Mouse (Mus musculus) heart, embryonic 15.5 days (tissue): ENCODE measurements around the gene Islr2. TPM values are rescaled to one million over a fixed set of nuclear protein-coding genes. Genes with fewer than 3 reads are reported as not detected.

ENCODE experiments used
- ATAC-seq: fragments of 200-750 bp; cut with Nextera tagmentation; replicated peaks from 2 replicates; pipeline ENCODE4 v1.8.0; 2017; ENCODE audit warnings: low read depth, moderate TSS enrichment; ENCODE audit not compliant: insufficient number of reproducible peaks, insufficient read depth, low FRiP score
- H3K27ac ChIP-seq: fragments of 300-500 bp; sonication (generic); 2 replicates; pipeline ENCODE4 v1.5.1; 2015; ENCODE audit warnings: mild to moderate bottlenecking, inconsistent platforms
- H3K27me3 ChIP-seq: fragments of 300-500 bp; sonication (generic); 2 replicates; pipeline ENCODE4 v1.6.1; 2015; ENCODE audit warnings: inconsistent platforms
- H3K36me3 ChIP-seq: fragments of 300-500 bp; sonication (generic); 2 replicates; pipeline ENCODE4 v1.6.1; 2015; ENCODE audit warnings: mild to moderate bottlenecking, inconsistent platforms
- H3K4me1 ChIP-seq: fragments of 300-500 bp; sonication (generic); replicated peaks from 2 replicates; pipeline ENCODE4 v1.6.1; 2015; ENCODE audit warnings: inconsistent platforms
- H3K4me2 ChIP-seq: fragments of 300-500 bp; sonication (generic); 2 replicates; pipeline ENCODE4 v1.6.1; 2015; ENCODE audit warnings: inconsistent platforms, mild to moderate bottlenecking, moderate library complexity
- H3K4me3 ChIP-seq: fragments of 300-500 bp; sonication (generic); 2 replicates; pipeline ENCODE4 v1.5.1; 2015; ENCODE audit warnings: mild to moderate bottlenecking, inconsistent platforms
- H3K9ac ChIP-seq: fragments of 300-500 bp; sonication (generic); 2 replicates; pipeline ENCODE4 v1.6.1; 2015; ENCODE audit warnings: mild to moderate bottlenecking, inconsistent platforms
- H3K9me3 ChIP-seq: fragments of 300-500 bp; sonication (generic); replicated peaks from 2 replicates; pipeline ENCODE4 v1.6.1; 2016; ENCODE audit warnings: inconsistent platforms
- WGBS: fragments of 180-500 bp; shearing (Covaris S2); methylation state at CpG from one replicate; pipeline ENCODE4 v1.1.7; 2015; ENCODE audit warnings: mixed read lengths; 5-methylcytosine and 5-hydroxymethylcytosine counted together
- polyA plus RNA-seq: library from polyadenylated mRNA; unstranded; fragments of >200 nt; fragmentation: Nextera tagmentation; extraction: Ambion mirVana; gene quantifications from 2 replicates; pipeline ENCODE4 v1.2.1, GENCODE M21; 2015

Gene Islr2
- polyA plus RNA-seq, 1 experiment from 2014 or later = not detected

GRCm38 (mm10) chr9:58242696-58243095 lies 38.6 kb upstream of the Islr2 start:
- H3K27ac ChIP-seq = peak overlapping the region; percentile 38; the same call in 1 of the 2 replicates
- H3K9ac ChIP-seq = no peak overlapping the region

GRCm38 (mm10) chr9:58241780-58242485 lies 37.8 kb upstream of the Islr2 start:
- 45% methylated on average over 9 of the region's 9 CpGs for WGBS
- peak; percentile 74 for ATAC-seq

More at GRCm38 (mm10) chr9:58242696-58243095, 38.6 kb upstream of the Islr2 start:
- Histone ChIP-seq H3K9me3 (no peaks in the 10 kb centered on the region), H3K4me1 (peaks cover 52% of the 10 kb centered on the region), H3K4me3 (no peak overlapping the region), H3K27me3 (no peaks in the 10 kb centered on the region), H3K4me2 (no peak overlapping the region), H3K36me3 (no peaks in the 10 kb centered on the region)
- 69% methylated on average over 5 of the region's 5 CpGs for WGBS
- ATAC-seq = no peak

GRCm38 (mm10) chr9:58234502-58235015 lies 30.4 kb upstream of the Islr2 start:
- Histone ChIP-seq H3K4me2 (no peak overlapping the region), H3K27me3 (no peaks in the 10 kb centered on the region), H3K36me3 (peaks cover 45% of the 10 kb centered on the region), H3K9me3 (no peaks in the 10 kb centered on the region), H3K9ac (no peak overlapping the region), H3K4me1 (peaks cover 14% of the 10 kb centered on the region), H3K4me3 (no peak overlapping the region), H3K27ac (no peak overlapping the region)
- WGBS = 96% methylated on average over 28 of the region's 28 CpGs
- no peak for ATAC-seq

More at GRCm38 (mm10) chr9:58241780-58242485, 37.8 kb upstream of the Islr2 start:
- Histone ChIP-seq H3K9me3 (no peaks in the 10 kb centered on the region), H3K27me3 (no peaks in the 10 kb centered on the region), H3K36me3 (no peaks in the 10 kb centered on the region), H3K4me3 (no peak overlapping the region), H3K27ac (peak overlapping the region; percentile 38), H3K9ac (no peak overlapping the region; the same call in 1 of the 2 replicates), H3K4me1 (peaks cover 44% of the 10 kb centered on the region), H3K4me2 (no peak overlapping the region)

GRCm38 (mm10) chr9:58232374-58232773 lies 28.3 kb upstream of the Islr2 start:
- no peak overlapping the region for H3K9ac ChIP-seq
- no peaks in the 10 kb centered on the region for H3K9me3 ChIP-seq
- H3K4me2 ChIP-seq = no peak overlapping the region; the same call in 1 of the 2 replicates
- H3K36me3 ChIP-seq = peaks cover 67% of the 10 kb centered on the region
- peaks cover 14% of the 10 kb centered on the region for H3K4me1 ChIP-seq
- no peak overlapping the region for H3K4me3 ChIP-seq
- ATAC-seq = no peak
- peak overlapping the region; percentile 67 for H3K27ac ChIP-seq
- WGBS = 48% methylated on average over 5 of the region's 5 CpGs
- no peaks in the 10 kb centered on the region for H3K27me3 ChIP-seq

GRCm38 (mm10) chr9:58231746-58232145 lies 27.6 kb upstream of the Islr2 start:
- Histone ChIP-seq H3K36me3 (peaks cover 70% of the 10 kb centered on the region), H3K9ac (no peak overlapping the region), H3K4me2 (no peak overlapping the region), H3K4me1 (peaks cover 14% of the 10 kb centered on the region), H3K27ac (peak overlapping the region; percentile 67), H3K4me3 (no peak overlapping the region), H3K9me3 (no peaks in the 10 kb centered on the region), H3K27me3 (no peaks in the 10 kb centered on the region)
- 54% methylated on average over 6 of the region's 6 CpGs for WGBS
- ATAC-seq = no peak

GRCm38 (mm10) chr9:58228777-58229466 lies 24.8 kb upstream of the Islr2 start:
- ATAC-seq = no peak
- Histone ChIP-seq H3K4me3 (no peak overlapping the region), H3K27ac (no peak overlapping the region), H3K27me3 (no peaks in the 10 kb centered on the region), H3K9me3 (no peaks in the 10 kb centered on the region), H3K9ac (no peak overlapping the region), H3K4me2 (no peak overlapping the region), H3K4me1 (peaks cover 16% of the 10 kb centered on the region), H3K36me3 (peaks cover 61% of the 10 kb centered on the region)
- 93% methylated on average over 9 of the region's 9 CpGs for WGBS

GRCm38 (mm10) chr9:58225915-58226913 lies 22.1 kb upstream of the Islr2 start:
- Histone ChIP-seq H3K4me1 (0 out of 2 replicates have a peak, but pooled peaks cover 2% of the 10 kb centered on the region), H3K9me3 (no peaks in the 10 kb centered on the region), H3K4me2 (no peak overlapping the region), H3K27me3 (no peaks in the 10 kb centered on the region), H3K27ac (no peak overlapping the region), H3K9ac (no peak overlapping the region), H3K4me3 (no peak overlapping the region), H3K36me3 (peaks cover 64% of the 10 kb centered on the region)
- 55% methylated on average over 9 of the region's 9 CpGs for WGBS
- no peak for ATAC-seq

GRCm38 (mm10) chr9:58224356-58224755 lies 20.2 kb upstream of the Islr2 start:
- Histone ChIP-seq H3K9ac (no peak overlapping the region), H3K4me1 (0 out of 2 replicates have a peak, but pooled peaks cover 2% of the 10 kb centered on the region), H3K9me3 (no peaks in the 10 kb centered on the region), H3K27me3 (no peaks in the 10 kb centered on the region), H3K4me2 (no peak overlapping the region), H3K27ac (no peak overlapping the region), H3K4me3 (no peak overlapping the region), H3K36me3 (peaks cover 57% of the 10 kb centered on the region)
- WGBS = 80% methylated on average over 2 of the region's 2 CpGs
- no peak for ATAC-seq

GRCm38 (mm10) chr9:58220218-58220903 lies 16.2 kb upstream of the Islr2 start:
- H3K4me2 ChIP-seq = no peak overlapping the region
- ATAC-seq = no peak
- peaks cover 31% of the 10 kb centered on the region for H3K36me3 ChIP-seq
- no peaks in the 10 kb centered on the region for H3K9me3 ChIP-seq
- 67% methylated on average over 24 of the region's 24 CpGs for WGBS
- no peak overlapping the region for H3K9ac ChIP-seq
- H3K27ac ChIP-seq = no peak overlapping the region
- H3K4me1 ChIP-seq = 0 out of 2 replicates have a peak, but pooled peaks cover 1% of the 10 kb centered on the region
- H3K4me3 ChIP-seq = no peak overlapping the region
- H3K27me3 ChIP-seq = no peaks in the 10 kb centered on the region

GRCm38 (mm10) chr9:58218539-58218938 lies 14.4 kb upstream of the Islr2 start:
- Histone ChIP-seq H3K4me2 (no peak overlapping the region), H3K27ac (no peak overlapping the region), H3K36me3 (peaks cover 29% of the 10 kb centered on the region), H3K27me3 (no peaks in the 10 kb centered on the region), H3K4me1 (peaks cover 17% of the 10 kb centered on the region), H3K4me3 (no peak overlapping the region), H3K9ac (no peak overlapping the region), H3K9me3 (no peaks in the 10 kb centered on the region)
- WGBS = 81% methylated on average over 3 of the region's 3 CpGs
- no peak for ATAC-seq
